ENCODE assay signal across 24 mouse cellular contexts in the genomic region with DNA sequence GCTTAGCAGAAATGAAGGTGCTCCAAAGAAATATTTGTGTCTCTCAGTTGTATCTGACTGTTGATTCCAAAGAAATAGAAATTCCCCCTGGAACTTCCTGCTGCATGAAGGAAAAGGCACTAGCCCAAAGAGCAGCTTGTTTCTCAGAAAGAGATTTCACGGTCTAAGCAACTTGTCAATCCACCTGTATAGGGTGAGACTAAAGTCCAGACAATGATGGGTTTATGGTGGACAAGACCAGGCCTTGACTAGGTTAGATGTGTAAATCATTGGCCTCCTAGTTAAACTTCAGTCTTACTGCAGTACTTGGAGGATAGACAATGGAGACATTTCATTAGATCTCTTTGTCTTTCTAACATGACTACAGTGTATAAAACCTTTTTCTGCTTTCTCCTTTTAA.
DNase-seq lines count a peak whose midpoint lies in the region; ATAC-seq and TF ChIP-seq lines count a peak whose summit lies in the region.
"Had no signal": no experiment of that assay in that cellular context is flagged by ENCODE, and none has a peak within 500 bp of the region (broad histone marks: within the 10 kb centered on the region; RNA-seq: fewer than 3 reads in every experiment).

No protein-coding gene starts in this region.

- TF ChIP-seq CTCF in kidney, postnatal 0 days (IDR thresholded peaks at IDR 0.05; ENCODE audit: low read depth): no peak

- H3K4me2 ChIP-seq in kidney, embryonic 16.5 days (replicated peaks; ENCODE audit: low read depth, low read length): no peak overlapping the region
- H3K4me2 ChIP-seq in kidney, postnatal 0 days (ENCODE audit: low read length): no peak overlapping the region
- H3K4me2 ChIP-seq: embryonic facial prominence, embryonic 12.5 days; embryonic facial prominence, embryonic 15.5 days; forebrain, embryonic 15.5 days; heart, embryonic 12.5 days; heart, embryonic 15.5 days; hindbrain, embryonic 13.5 days had no signal

- WGBS in kidney, embryonic 16.5 days: 63% methylated on average over 1 of the region's 1 CpGs
- 53% methylated on average over 1 of the region's 1 CpGs for WGBS in kidney, postnatal 0 days

- peak; percentile 89 for ATAC-seq in kidney, embryonic 16.5 days (ENCODE audit: low FRiP score, low TSS enrichment)
- ATAC-seq in kidney, postnatal 0 days (replicated peaks; ENCODE audit: low FRiP score, low read depth): peak; percentile 80
- ATAC-seq in monocyte, adult 5-6 weeks (replicated peaks; ENCODE audit: insufficient number of reproducible peaks, low FRiP score, low TSS enrichment, poor library complexity, severe bottlenecking): no peak
- ATAC-seq: CD4-positive, CD25-positive, alpha-beta regulatory T cell, adult 4 months; forebrain, embryonic 15.5 days had no signal

- no peak overlapping the region for H3K4me3 ChIP-seq in kidney, embryonic 16.5 days (ENCODE audit: low read length)
- H3K4me3 ChIP-seq in kidney, postnatal 0 days (replicated peaks; ENCODE audit: low read depth, low read length): no peak overlapping the region
- H3K4me3 ChIP-seq: embryonic facial prominence, embryonic 12.5 days; embryonic facial prominence, embryonic 15.5 days; forebrain, embryonic 15.5 days; heart, embryonic 12.5 days; heart, embryonic 15.5 days; hindbrain, embryonic 10.5 days; hindbrain, embryonic 13.5 days had no signal

- DNase-seq in kidney, adult 8-10 months: peak; percentile 10 to 51
- DNase-seq in kidney, adult 18-20 months: no peak
- DNase-seq in kidney, postnatal 0 days (ENCODE audit: low spot score): peak; percentile 8
- peak; percentile 34 for DNase-seq in yolk sac, embryonic 10.5 days (ENCODE audit: low spot score)
- DNase-seq: adrenal gland, adult 2 months; adrenal gland, postnatal 14 days; cerebellum, adult 11 months; cerebellum, adult 2 months; cerebellum, adult 9-11 months; cerebellum, postnatal 25 days; gastrocnemius, postnatal 25 days; heart, adult 18-20 months; heart, postnatal 10 days; heart, postnatal 36 days had no signal

- H3K4me1 ChIP-seq in kidney, embryonic 16.5 days (ENCODE audit: insufficient read depth, low read length): no peaks in the 10 kb centered on the region
- H3K4me1 ChIP-seq in kidney, postnatal 0 days (replicated peaks; ENCODE audit: insufficient read depth, low read length): no peaks in the 10 kb centered on the region
- H3K4me1 ChIP-seq: embryonic facial prominence, embryonic 12.5 days; embryonic facial prominence, embryonic 15.5 days; forebrain, embryonic 15.5 days; heart, embryonic 12.5 days; heart, embryonic 15.5 days; hindbrain, embryonic 10.5 days; hindbrain, embryonic 13.5 days had no signal

- no peaks in the 10 kb centered on the region for H3K27me3 ChIP-seq in kidney, embryonic 16.5 days (ENCODE audit: insufficient read depth, low read length)
- H3K27me3 ChIP-seq in kidney, postnatal 0 days (ENCODE audit: insufficient read depth, low read length): no peaks in the 10 kb centered on the region
- H3K27me3 ChIP-seq: embryonic facial prominence, embryonic 12.5 days; embryonic facial prominence, embryonic 15.5 days; forebrain, embryonic 15.5 days; heart, embryonic 12.5 days; heart, embryonic 15.5 days; hindbrain, embryonic 13.5 days had no signal

- H3K9me3 ChIP-seq in kidney, embryonic 16.5 days (ENCODE audit: low read length): no peaks in the 10 kb centered on the region
- no peaks in the 10 kb centered on the region for H3K9me3 ChIP-seq in kidney, postnatal 0 days (replicated peaks; ENCODE audit: low read length)
- H3K9me3 ChIP-seq: embryonic facial prominence, embryonic 12.5 days; embryonic facial prominence, embryonic 15.5 days; forebrain, embryonic 15.5 days; heart, embryonic 12.5 days; heart, embryonic 15.5 days; hindbrain, embryonic 10.5 days; hindbrain, embryonic 13.5 days had no signal

- no peaks in the 10 kb centered on the region for H3K36me3 ChIP-seq in kidney, embryonic 16.5 days (ENCODE audit: insufficient read depth, low read length)
- H3K36me3 ChIP-seq in kidney, postnatal 0 days (ENCODE audit: insufficient read depth, low read length): no peaks in the 10 kb centered on the region
- H3K36me3 ChIP-seq: embryonic facial prominence, embryonic 12.5 days; embryonic facial prominence, embryonic 15.5 days; forebrain, embryonic 15.5 days; heart, embryonic 12.5 days; heart, embryonic 15.5 days; hindbrain, embryonic 10.5 days; hindbrain, embryonic 13.5 days had no signal

- H3K9ac ChIP-seq in kidney, embryonic 16.5 days (replicated peaks; ENCODE audit: low read length): no peak overlapping the region
- H3K9ac ChIP-seq in kidney, postnatal 0 days (ENCODE audit: low read depth, low read length): no peak overlapping the region
- H3K9ac ChIP-seq: embryonic facial prominence, embryonic 12.5 days; embryonic facial prominence, embryonic 15.5 days; forebrain, embryonic 15.5 days; heart, embryonic 12.5 days; heart, embryonic 15.5 days; hindbrain, embryonic 13.5 days had no signal

- H3K27ac ChIP-seq in kidney, embryonic 16.5 days (ENCODE audit: low read length): no peak overlapping the region
- H3K27ac ChIP-seq in kidney, postnatal 0 days: no peak overlapping the region
- H3K27ac ChIP-seq: embryonic facial prominence, embryonic 12.5 days; embryonic facial prominence, embryonic 15.5 days; forebrain, embryonic 15.5 days; heart, embryonic 15.5 days; hindbrain, embryonic 10.5 days; hindbrain, embryonic 13.5 days had no signal
